Mouse (Mus musculus): ENCODE results near the gene Mcat. TPM values are rescaled to one million over a fixed set of nuclear protein-coding genes. Genes with fewer than 3 reads are reported as not detected.

The Mcat gene
- total and polyA plus RNA-seq, 3 experiments = 28.4 to 41.6 (median 41.2) TPM

GRCm38 (mm10) chr15:83534960-83535889 lies 28.4 kb downstream of the Mcat start:
- Histone ChIP-seq H3K27me3 (replicated peaks) (peaks cover 6% of the 10 kb centered on the region), H3K4me1 (ENCODE audit: control insufficient read depth in 1 of 2, insufficient read depth in 2 of 2) (peaks cover 15 to 36% of the 10 kb centered on the region in 2 experiments), H3K79me2 (replicated peaks; ENCODE audit: control insufficient read depth, extremely low read depth, insufficient read depth, poor library complexity, severe bottlenecking) (no peaks in the 10 kb centered on the region), H3K9me3 (replicated peaks; ENCODE audit: low read length) (peaks cover 5% of the 10 kb centered on the region), H3K4me2 (ENCODE audit: insufficient read depth, low read depth, poor library complexity, severe bottlenecking) (0 out of 2 replicates have a peak overlapping the region, but pooled peaks have one; percentile 39), H3K9ac (ENCODE audit: insufficient read depth, low read depth) (no peak overlapping the region), H3K4me3 (replicated peaks in 1 of 3; ENCODE audit: low read depth in 2 of 3, low read length in 2 of 3, poor library complexity in 1 of 3) (no peak overlapping the region), H3K27ac (ENCODE audit: insufficient read depth, low read depth) (no peak overlapping the region), H3K36me3 (replicated peaks in 1 of 2; ENCODE audit: control insufficient read depth in 1 of 2, insufficient read depth in 1 of 2, low read length in 1 of 2) (no peaks in the 10 kb centered on the region)
- peak; percentile 71 for TF ChIP-seq BHLHE40 (IDR thresholded peaks at IDR 0.05; ENCODE audit: low read depth, low read length)
- no peak for TF ChIP-seq POLR2A (IDR thresholded peaks at IDR 0.05; ENCODE audit: low read depth, low read length)
- dilution Hi-C loops (cut with MboI; ENCODE audit: extremely low pct_ligation_motif_present, extremely low pct_unique_long_range_greater_than_20kb, low sequenced_read_pairs) (no loop called here), in situ Hi-C loops (cut with MboI; ENCODE audit: low pct_ligation_motif_present, low pct_unique_long_range_greater_than_20kb, low sequenced_read_pairs) (no loop called here)
- peak; percentile 33 for DNase-seq (ENCODE audit: extremely low read depth)

GRCm38 (mm10) chr15:83532606-83533005 lies 31.0 kb downstream of the Mcat start:
- H3K36me3 ChIP-seq (replicated peaks in 1 of 2; ENCODE audit: control insufficient read depth in 1 of 2, insufficient read depth in 1 of 2, low read length in 1 of 2) = no peaks in the 10 kb centered on the region
- H3K4me3 ChIP-seq (replicated peaks in 1 of 3; ENCODE audit: low read depth in 2 of 3, low read length in 2 of 3, poor library complexity in 1 of 3) = no peak overlapping the region
- dilution Hi-C loops (cut with MboI; ENCODE audit: extremely low pct_ligation_motif_present, extremely low pct_unique_long_range_greater_than_20kb, low sequenced_read_pairs) (no loop called here), in situ Hi-C loops (cut with MboI; ENCODE audit: low pct_ligation_motif_present, low pct_unique_long_range_greater_than_20kb, low sequenced_read_pairs) (no loop called here)
- H3K9me3 ChIP-seq (replicated peaks; ENCODE audit: low read length) = peaks cover 5% of the 10 kb centered on the region
- H3K27me3 ChIP-seq (replicated peaks) = peaks cover 32% of the 10 kb centered on the region
- no peaks in the 10 kb centered on the region for H3K79me2 ChIP-seq (replicated peaks; ENCODE audit: control insufficient read depth, extremely low read depth, insufficient read depth, poor library complexity, severe bottlenecking)
- H3K27ac ChIP-seq (ENCODE audit: insufficient read depth, low read depth) = no peak overlapping the region
- no peak for DNase-seq (ENCODE audit: extremely low read depth)
- H3K4me2 ChIP-seq (ENCODE audit: insufficient read depth, low read depth, poor library complexity, severe bottlenecking) = no peak overlapping the region
- no peak overlapping the region for H3K9ac ChIP-seq (ENCODE audit: insufficient read depth, low read depth)
- peaks cover 12 to 29% of the 10 kb centered on the region in 2 experiments for H3K4me1 ChIP-seq (ENCODE audit: control insufficient read depth in 1 of 2, insufficient read depth in 2 of 2)
- TF ChIP-seq ZNF384 (IDR thresholded peaks at IDR 0.05; ENCODE audit: low read depth, low read length) (no peak), TBP (conservative IDR thresholded peaks at IDR 0.05; ENCODE audit: low read depth, low read length) (no peak), GABPA (IDR thresholded peaks at IDR 0.05; ENCODE audit: insufficient replicate concordance, low read depth, low read length) (no peak), CTCF (conservative IDR thresholded peaks at IDR 0.05 in 1 of 2, IDR thresholded peaks at IDR 0.05 in 1 of 2; ENCODE audit: low read depth in 2 of 2, low read length in 2 of 2) (no peak), CHD1 (IDR thresholded peaks at IDR 0.05; ENCODE audit: low read depth, low read length) (no peak), SMC3 (IDR thresholded peaks at IDR 0.05; ENCODE audit: low read depth, low read length) (no peak), ZC3H11A (IDR thresholded peaks at IDR 0.05; ENCODE audit: low read depth, low read length) (no peak), HCFC1 (IDR thresholded peaks at IDR 0.05; ENCODE audit: low read depth, low read length) (no peak), PAX5 (IDR thresholded peaks at IDR 0.05; ENCODE audit: low read length) (no peak)

GRCm38 (mm10) chr15:83531961-83532469 lies 31.6 kb downstream of the Mcat start:
- H3K27ac ChIP-seq (ENCODE audit: insufficient read depth, low read depth) = no peak overlapping the region
- in situ Hi-C loops (cut with MboI; ENCODE audit: low pct_ligation_motif_present, low pct_unique_long_range_greater_than_20kb, low sequenced_read_pairs) (no loop called here), dilution Hi-C loops (cut with MboI; ENCODE audit: extremely low pct_ligation_motif_present, extremely low pct_unique_long_range_greater_than_20kb, low sequenced_read_pairs) (no loop called here)
- H3K4me3 ChIP-seq (replicated peaks in 1 of 3; ENCODE audit: low read depth in 2 of 3, low read length in 2 of 3, poor library complexity in 1 of 3) = no peak overlapping the region
- TF ChIP-seq IRF4 (IDR thresholded peaks at IDR 0.05; ENCODE audit: low read depth, low read length) (no peak), RAD21 (IDR thresholded peaks at IDR 0.05; ENCODE audit: low read depth, low read length) (peak; percentile 7), CTCF (conservative IDR thresholded peaks at IDR 0.05 in 1 of 2, IDR thresholded peaks at IDR 0.05 in 1 of 2; ENCODE audit: low read depth in 2 of 2, low read length in 2 of 2) (peak; percentile 18 to 39; a peak in 2 of 4 replicates)
- DNase-seq (ENCODE audit: extremely low read depth) = no peak
- no peak overlapping the region for H3K9ac ChIP-seq (ENCODE audit: insufficient read depth, low read depth)
- no peaks in the 10 kb centered on the region for H3K36me3 ChIP-seq (replicated peaks in 1 of 2; ENCODE audit: control insufficient read depth in 1 of 2, insufficient read depth in 1 of 2, low read length in 1 of 2)
- no peak overlapping the region for H3K4me2 ChIP-seq (ENCODE audit: insufficient read depth, low read depth, poor library complexity, severe bottlenecking)
- H3K9me3 ChIP-seq (replicated peaks; ENCODE audit: low read length) = peaks cover 7% of the 10 kb centered on the region
- peaks cover 12 to 29% of the 10 kb centered on the region in 2 experiments for H3K4me1 ChIP-seq (ENCODE audit: control insufficient read depth in 1 of 2, insufficient read depth in 2 of 2)
- no peaks in the 10 kb centered on the region for H3K79me2 ChIP-seq (replicated peaks; ENCODE audit: control insufficient read depth, extremely low read depth, insufficient read depth, poor library complexity, severe bottlenecking)
- peaks cover 38% of the 10 kb centered on the region for H3K27me3 ChIP-seq (replicated peaks)
